Mouse (Mus musculus) macrophage (primary cell): ENCODE measurements around the gene Tmem30a. TPM values are rescaled to one million over a fixed set of nuclear protein-coding genes. Genes with fewer than 3 reads are reported as not detected.

Experiments used
- H3K27ac ChIP-seq: fragments of 350-480 bp; formaldehyde crosslinking; 2 replicates; pipeline ENCODE4 v1.9.0; 2021
- H3K36me3 ChIP-seq: fragments of 350-480 bp; formaldehyde crosslinking; 2 replicates; pipeline ENCODE4 v1.9.0; 2021; ENCODE audit errors: inconsistent target
- H3K4me3 ChIP-seq: fragments of 350-480 bp; formaldehyde crosslinking; 2 replicates; pipeline ENCODE4 v1.9.0; 2021; ENCODE audit errors: inconsistent target
- H3K79me2 ChIP-seq: fragments of 350-480 bp; formaldehyde crosslinking; 2 replicates; pipeline ENCODE4 v1.9.0; 2021; ENCODE audit errors: inconsistent target
- WGBS: methylation state at CpG from one replicate; pipeline ENCODE4 v1.1.7; 2026; ENCODE audit warnings: inconsistent platforms; ENCODE audit not compliant: missing documents; 5-methylcytosine and 5-hydroxymethylcytosine counted together
- polyA plus RNA-seq: library from polyadenylated mRNA; stranded (reverse); fragments of 250-400 nt; gene quantifications from 3 replicates; pipeline ENCODE4 v1.2.4, GENCODE M21; 2018; ENCODE audit warnings: inconsistent platforms

The Tmem30a gene
- polyA plus RNA-seq, 1 experiment from 2014 or later = 97.6 TPM

GRCm38 (mm10) chr9:79762519-79762918, 30.8 kb downstream of the Tmem30a start:
- Histone ChIP-seq H3K27ac (no peak overlapping the region), H3K79me2 (peaks cover 20% of the 10 kb centered on the region), H3K36me3 (no peaks in the 10 kb centered on the region), H3K4me3 (no peak overlapping the region)
- 23% methylated on average over 6 of the region's 6 CpGs for WGBS

DNA sequence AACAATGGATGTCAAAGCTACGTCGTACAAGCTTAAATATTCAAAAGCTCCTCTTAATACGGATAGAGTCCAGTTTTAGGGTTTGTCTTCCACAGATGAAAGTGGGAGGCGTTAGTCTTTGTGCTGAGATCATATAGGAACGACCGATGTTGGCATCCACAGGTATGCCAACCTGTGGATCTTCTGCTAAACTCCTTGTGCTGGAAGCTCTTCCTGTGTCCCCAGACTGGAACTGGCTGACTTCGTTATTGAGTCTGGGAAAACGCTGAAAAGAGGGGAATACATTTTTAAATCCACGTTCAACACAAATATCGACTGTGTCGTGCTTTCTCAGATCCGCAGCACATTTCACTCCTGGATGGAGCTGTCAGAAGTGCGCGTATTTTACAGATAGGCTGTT, 33.2 kb downstream of the Tmem30a start:
- peak overlapping the region; percentile 98 for H3K4me3 ChIP-seq
- WGBS = 4% methylated on average over 14 of the region's 14 CpGs
- peaks cover 15% of the 10 kb centered on the region for H3K36me3 ChIP-seq
- H3K79me2 ChIP-seq = peaks cover 40% of the 10 kb centered on the region
- peak overlapping the region; percentile 46 for H3K27ac ChIP-seq

- WGBS = 1% methylated on average over 48 of the region's 49 CpGs
- Histone ChIP-seq H3K27ac (peak within 1 kb of the TSS; percentile 75), H3K36me3 (peaks cover 19% of the 10 kb centered on the region), H3K4me3 (peak within 1 kb of the TSS; percentile 98), H3K79me2 (peaks cover 40% of the 10 kb centered on the region)
Measured at GRCm38 (mm10) chr9:79759385-79760005, 33.8 kb downstream of the Tmem30a start, which contains the start of gene Cox7a2. Gene Cox7a2 (minus strand): TSS chr9:79759878.

GRCm38 (mm10) chr9:79755311-79755710, 38.0 kb downstream of the Tmem30a start:
- WGBS = 52% methylated on average over 4 of the region's 4 CpGs
- Histone ChIP-seq H3K36me3 (peaks cover 41% of the 10 kb centered on the region), H3K79me2 (peaks cover 40% of the 10 kb centered on the region)

GRCm38 (mm10) chr9:79751846-79752245, 41.5 kb downstream of the Tmem30a start:
- H3K27ac ChIP-seq = no peak overlapping the region
- WGBS = 94% methylated on average over 8 of the region's 8 CpGs

More at GRCm38 (mm10) chr9:79755311-79755710, 38.0 kb downstream of the Tmem30a start:
- Histone ChIP-seq H3K27ac (no peak overlapping the region), H3K4me3 (no peak overlapping the region)

DNA sequence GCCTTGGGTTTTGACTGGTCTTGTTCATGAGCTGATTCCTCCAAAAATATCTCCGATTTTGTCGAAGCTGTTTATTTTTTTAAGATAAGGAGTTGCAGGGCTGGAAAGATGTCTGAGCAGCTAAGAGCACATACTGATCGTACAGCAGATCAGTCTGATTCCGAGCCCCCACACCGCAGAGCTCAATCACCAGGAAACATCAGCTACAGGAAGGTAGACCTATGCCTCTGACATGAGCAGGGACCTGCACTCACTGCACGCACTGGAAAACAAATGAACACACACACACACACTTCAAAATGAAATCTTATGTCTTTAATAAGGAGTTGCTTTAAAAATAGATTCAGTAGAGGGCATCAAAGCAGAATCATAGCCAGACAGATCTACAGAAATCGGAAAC, 42.6 kb downstream of the Tmem30a start:
- H3K4me3 ChIP-seq = no peak overlapping the region
- peaks cover 2% of the 10 kb centered on the region; the same call in 1 of the 2 replicates for H3K79me2 ChIP-seq
- 46% methylated on average over 7 of the region's 7 CpGs for WGBS
- no peak overlapping the region for H3K27ac ChIP-seq
- peaks cover 33% of the 10 kb centered on the region; the same call in 1 of the 2 replicates for H3K36me3 ChIP-seq

More at GRCm38 (mm10) chr9:79751846-79752245, 41.5 kb downstream of the Tmem30a start:
- peaks cover 41% of the 10 kb centered on the region for H3K36me3 ChIP-seq
- H3K4me3 ChIP-seq = no peak overlapping the region
- peaks cover 14% of the 10 kb centered on the region for H3K79me2 ChIP-seq

DNA sequence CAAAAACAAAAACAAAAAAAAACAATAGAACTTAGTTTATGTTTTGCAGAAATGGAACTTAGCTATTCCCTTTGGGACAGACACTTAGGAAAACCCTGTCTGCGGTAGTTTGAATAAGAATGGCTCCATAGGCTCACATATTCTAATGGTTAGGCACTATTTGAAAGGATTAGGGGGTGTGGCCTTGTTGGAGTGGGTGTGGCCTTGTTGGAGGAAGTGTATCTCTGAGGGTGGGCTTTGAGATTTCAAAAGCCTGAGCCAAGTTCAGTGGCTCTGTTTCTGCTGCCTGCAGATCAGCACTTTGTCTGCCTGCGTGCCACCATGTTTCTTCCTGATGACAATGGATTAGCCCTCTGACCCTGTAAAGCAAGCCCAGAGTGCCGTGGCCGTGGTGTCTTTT, 48.3 kb downstream of the Tmem30a start:
- H3K4me3 ChIP-seq = no peak overlapping the region
- 93% methylated on average over 4 of the region's 4 CpGs for WGBS

DNA sequence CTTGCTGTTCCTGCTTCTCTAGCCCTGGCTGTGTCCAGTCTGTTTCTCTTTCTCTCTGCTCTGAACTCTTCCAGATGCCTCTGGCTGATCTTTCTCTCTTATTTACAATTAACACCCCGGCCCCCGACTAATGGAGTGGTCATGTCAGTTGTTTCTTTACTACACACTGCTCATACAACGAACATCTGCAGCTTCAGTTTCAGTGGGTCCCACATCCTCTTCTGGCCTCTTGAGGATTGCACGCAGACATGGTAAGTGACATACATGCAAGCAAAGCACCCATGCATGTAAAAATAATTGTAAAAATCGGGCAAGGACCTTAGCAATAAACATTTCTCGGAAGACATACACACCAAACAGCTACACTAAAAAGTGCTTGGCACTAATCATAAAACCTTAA, 57.7 kb downstream of the Tmem30a start:
- no peak overlapping the region for H3K4me3 ChIP-seq
- no peaks in the 10 kb centered on the region for H3K79me2 ChIP-seq
- H3K27ac ChIP-seq = no peak overlapping the region
- H3K36me3 ChIP-seq = no peaks in the 10 kb centered on the region
- 83% methylated on average over 6 of the region's 6 CpGs for WGBS

More for the DNA sequence above, 48.3 kb downstream of the Tmem30a start:
- Histone ChIP-seq H3K36me3 (no peaks in the 10 kb centered on the region), H3K27ac (no peak overlapping the region), H3K79me2 (no peaks in the 10 kb centered on the region)

GRCm38 (mm10) chr9:79730301-79730700, 63.0 kb downstream of the Tmem30a start:
- no peak overlapping the region for H3K4me3 ChIP-seq
- 77% methylated on average over 5 of the region's 5 CpGs for WGBS
- no peaks in the 10 kb centered on the region for H3K79me2 ChIP-seq
- H3K27ac ChIP-seq = no peak overlapping the region
- H3K36me3 ChIP-seq = no peaks in the 10 kb centered on the region

- no peaks in the 10 kb centered on the region for H3K79me2 ChIP-seq
- no peak overlapping the region for H3K27ac ChIP-seq
- WGBS = 36% methylated on average over 5 of the region's 5 CpGs
- no peak overlapping the region for H3K4me3 ChIP-seq
- H3K36me3 ChIP-seq = no peaks in the 10 kb centered on the region
Measured at GRCm38 (mm10) chr9:79723090-79723489, 70.2 kb downstream of the Tmem30a start.

DNA sequence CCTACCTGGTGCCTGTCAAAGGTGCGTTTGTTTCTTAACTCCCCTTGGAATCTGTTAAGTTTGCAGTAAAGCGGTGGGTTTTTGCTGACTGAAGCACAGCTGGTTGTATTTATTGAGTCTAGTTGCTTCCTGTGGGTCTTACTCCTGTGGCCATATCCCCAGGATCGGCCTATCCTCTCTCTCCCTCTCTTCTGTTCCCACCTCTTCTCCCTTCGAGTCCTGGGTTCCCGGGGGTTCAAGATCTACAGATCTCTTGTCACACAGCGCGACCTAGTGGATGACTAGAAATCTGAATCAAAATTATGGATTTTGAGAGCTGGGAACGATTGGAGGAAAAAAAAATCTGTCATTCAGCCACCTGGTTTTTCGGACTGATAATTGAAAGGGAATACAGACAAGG, 72.3 kb downstream of the Tmem30a start:
- WGBS = 13% methylated on average over 9 of the region's 9 CpGs
- Histone ChIP-seq H3K36me3 (no peaks in the 10 kb centered on the region), H3K79me2 (no peaks in the 10 kb centered on the region), H3K27ac (no peak overlapping the region), H3K4me3 (no peak overlapping the region)

- H3K27ac ChIP-seq = no peak overlapping the region
- H3K79me2 ChIP-seq = no peaks in the 10 kb centered on the region
- 42% methylated on average over 9 of the region's 9 CpGs for WGBS
- no peak overlapping the region for H3K4me3 ChIP-seq
- no peaks in the 10 kb centered on the region for H3K36me3 ChIP-seq
Measured at GRCm38 (mm10) chr9:79720143-79720542, 73.2 kb downstream of the Tmem30a start.

- 2% methylated on average over 28 of the region's 28 CpGs for WGBS
- Histone ChIP-seq H3K4me3 (no peak overlapping the region), H3K79me2 (no peaks in the 10 kb centered on the region), H3K27ac (no peak overlapping the region), H3K36me3 (no peaks in the 10 kb centered on the region)
Measured at GRCm38 (mm10) chr9:79719451-79719850, 73.9 kb downstream of the Tmem30a start.
